Comparison of ENCODE assay signal across 10 mouse cellular contexts in genomic region chr16:96843691-96844400, GRCm38 (mm10).
DNase-seq lines count a peak whose midpoint lies in the region; ATAC-seq and TF ChIP-seq lines count a peak whose summit lies in the region.
"Had no signal": no experiment of that assay in that cellular context is flagged by ENCODE, and none has a peak within 500 bp of the region (broad histone marks: within the 10 kb centered on the region; RNA-seq: fewer than 3 reads in every experiment).

No protein-coding gene starts in this region.

- DNase-seq in brain, adult 2 months (ENCODE audit: low read depth, low spot score), result peak; percentile 85
- peak; percentile 56 to 60 for DNase-seq in cerebellum, postnatal 14 days
- no peak for DNase-seq in liver, postnatal 0 days
- no peak for DNase-seq in liver
- DNase-seq in neural tube, embryonic 10.5 days (ENCODE audit: extremely low spot score, low spot score), result no peak
- DNase-seq: kidney, adult 8-10 months had no signal

- 51% methylated on average over 9 of the region's 9 CpGs for WGBS in hindbrain, embryonic 15.5 days
- 51% methylated on average over 9 of the region's 9 CpGs for WGBS in midbrain, embryonic 13.5 days
- 80% methylated on average over 9 of the region's 9 CpGs for WGBS in liver, postnatal 0 days (ENCODE audit: insufficient replicate concordance)

- TF ChIP-seq CTCF in liver, postnatal 0 days (IDR thresholded peaks at IDR 0.05; ENCODE audit: low read depth), result no peak

- ATAC-seq in hindbrain, embryonic 15.5 days (ENCODE audit: low FRiP score, low read depth), result no peak
- peak; percentile 53; the same call in 1 of the 2 replicates for ATAC-seq in midbrain, embryonic 13.5 days
- no peak for ATAC-seq in monocyte, adult 5-6 weeks (replicated peaks; ENCODE audit: insufficient number of reproducible peaks, low FRiP score, low TSS enrichment, poor library complexity, severe bottlenecking)
- ATAC-seq in liver, postnatal 0 days, result no peak

- no peak for TF ChIP-seq EP300 in liver, postnatal 0 days (IDR thresholded peaks at IDR 0.05; ENCODE audit: low read depth)

- no peak overlapping the region for H3K9ac ChIP-seq in hindbrain, embryonic 15.5 days
- no peak overlapping the region for H3K9ac ChIP-seq in midbrain, embryonic 13.5 days (replicated peaks)
- no peak overlapping the region for H3K9ac ChIP-seq in liver, postnatal 0 days (replicated peaks)

- H3K9me3 ChIP-seq in hindbrain, embryonic 15.5 days, result no peaks in the 10 kb centered on the region
- H3K9me3 ChIP-seq in midbrain, embryonic 13.5 days, result no peaks in the 10 kb centered on the region
- H3K9me3 ChIP-seq in liver, postnatal 0 days (ENCODE audit: low read length), result no peaks in the 10 kb centered on the region

- H3K27me3 ChIP-seq in hindbrain, embryonic 15.5 days, result no peaks in the 10 kb centered on the region
- H3K27me3 ChIP-seq in midbrain, embryonic 13.5 days, result no peaks in the 10 kb centered on the region
- no peaks in the 10 kb centered on the region for H3K27me3 ChIP-seq in liver, postnatal 0 days (ENCODE audit: insufficient read depth, low read length)

- H3K4me1 ChIP-seq in hindbrain, embryonic 15.5 days (replicated peaks), result peaks cover 32% of the 10 kb centered on the region
- H3K4me1 ChIP-seq in midbrain, embryonic 13.5 days (replicated peaks), result peaks cover 45% of the 10 kb centered on the region
- H3K4me1 ChIP-seq in liver, postnatal 0 days (ENCODE audit: insufficient read depth), result no peaks in the 10 kb centered on the region

- peak overlapping the region; percentile 52 for H3K27ac ChIP-seq in hindbrain, embryonic 15.5 days (replicated peaks)
- H3K27ac ChIP-seq in midbrain, embryonic 13.5 days, result peak overlapping the region; percentile 65
- H3K27ac ChIP-seq in liver, postnatal 0 days (ENCODE audit: low read depth), result no peak overlapping the region

- no peak overlapping the region for H3K4me3 ChIP-seq in hindbrain, embryonic 15.5 days
- no peak overlapping the region for H3K4me3 ChIP-seq in midbrain, embryonic 13.5 days (replicated peaks)
- no peak overlapping the region for H3K4me3 ChIP-seq in liver, postnatal 0 days (ENCODE audit: low read depth, low read length)

- no peak overlapping the region for H3K4me2 ChIP-seq in hindbrain, embryonic 15.5 days
- no peak overlapping the region for H3K4me2 ChIP-seq in midbrain, embryonic 13.5 days (replicated peaks)
- H3K4me2 ChIP-seq in liver, postnatal 0 days (ENCODE audit: low read depth, low read length), result no peak overlapping the region
- H3K4me2 ChIP-seq: liver, embryonic 11.5 days had no signal

- H3K36me3 ChIP-seq in hindbrain, embryonic 15.5 days, result no peaks in the 10 kb centered on the region
- H3K36me3 ChIP-seq in midbrain, embryonic 13.5 days, result no peaks in the 10 kb centered on the region
- no peaks in the 10 kb centered on the region for H3K36me3 ChIP-seq in liver, postnatal 0 days (replicated peaks; ENCODE audit: insufficient read depth, low read length)

Comparison
In these comparisons a context has a peak if more than half of its experiments do, and no peak if none do; other contexts are left out.
1. DNase-seq: peak in brain, adult 2 months (single experiment) and cerebellum, postnatal 14 days (2 of 2); none in liver, postnatal 0 days (single experiment), liver (single experiment) and neural tube, embryonic 10.5 days (single experiment).